Mouse (Mus musculus) ES-CJ7 (cell line): ENCODE measurements at regions not wholly inside any gene's neighbourhood (a gene's known extent, or its start where the extent isn't known, plus 50 kb on each side); places are given as distances from the start of the nearest gene placed in this dataset.
A peak's percentile ranks its signal among the peaks of the same experiment; 100 is the strongest.
"Not testable (repeated sequence)": the region's sequence is repeated elsewhere in the genome, so short reads cannot be mapped to it uniquely, and the experiment has no call there.

Source experiments
- DNase-seq: peaks from one replicate; pipeline ENCODE4 v3.0.0; 2011; ENCODE audit warnings: low read depth, low spot score

DNA sequence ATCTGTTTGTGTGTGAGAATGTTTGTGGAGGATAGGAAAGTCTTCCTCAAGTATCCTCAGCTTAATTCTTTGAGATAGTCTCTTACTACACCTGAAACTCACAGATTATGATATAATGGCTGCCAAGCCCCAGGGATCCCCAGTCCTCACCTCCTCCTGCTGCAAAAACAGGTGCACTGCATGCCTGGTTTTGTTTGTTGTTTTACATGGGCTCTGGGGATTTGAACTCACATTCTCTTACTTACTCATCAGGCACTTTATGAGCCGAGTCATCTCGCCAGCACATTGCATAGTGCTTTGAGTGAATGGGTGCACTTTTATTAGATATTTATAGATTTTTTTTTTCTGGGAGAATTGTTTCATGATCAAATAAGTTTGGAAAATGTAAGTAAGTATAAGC lies 56.3 kb downstream of the Mterf1b start:
- DNase-seq, result no peak

- not testable (repeated sequence) for DNase-seq
Measured at GRCm38 (mm10) chr5:4254280-4254679, 62.1 kb downstream of the Mterf1b start.

- no peak for DNase-seq
Measured at GRCm38 (mm10) chr5:4257048-4257750, 65.0 kb downstream of the Mterf1b start.

GRCm38 (mm10) chr5:4259260-4259659 lies 67.1 kb downstream of the Mterf1b start:
- no peak for DNase-seq

GRCm38 (mm10) chr5:4262666-4263065 lies 70.5 kb downstream of the Mterf1b start:
- peak; percentile 27 for DNase-seq

DNA sequence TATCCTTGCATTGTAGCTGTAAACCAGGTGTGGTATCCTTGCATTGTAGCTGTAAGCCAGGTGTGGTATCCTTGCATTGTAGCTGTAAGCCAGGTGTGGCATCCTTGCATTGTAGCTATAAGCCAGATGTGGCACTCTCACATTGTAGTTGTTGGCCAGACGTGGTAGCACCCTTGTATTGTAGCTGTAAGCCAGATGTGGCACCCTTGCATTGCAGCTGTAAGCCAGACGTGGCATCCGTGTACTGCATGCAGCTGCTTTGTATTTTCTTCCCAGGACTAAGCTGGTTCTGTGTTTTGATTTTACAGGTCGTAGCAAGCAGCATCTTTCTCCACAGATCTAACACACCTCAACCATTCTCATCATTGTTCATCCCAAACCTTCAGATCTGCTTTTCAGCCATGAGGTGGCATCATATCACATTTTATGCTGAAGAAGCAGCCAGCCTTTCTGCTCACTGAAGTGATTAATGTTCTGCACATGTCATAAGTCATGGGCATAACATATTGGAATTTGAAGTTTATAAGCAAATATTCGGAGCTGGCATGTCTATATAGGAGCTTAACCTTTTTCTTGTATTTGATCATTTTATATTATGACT lies 71.5 kb downstream of the Mterf1b start:
- no peak for DNase-seq

- DNase-seq, result no peak
Measured at GRCm38 (mm10) chr5:4267717-4268116, 75.5 kb downstream of the Mterf1b start.

DNA sequence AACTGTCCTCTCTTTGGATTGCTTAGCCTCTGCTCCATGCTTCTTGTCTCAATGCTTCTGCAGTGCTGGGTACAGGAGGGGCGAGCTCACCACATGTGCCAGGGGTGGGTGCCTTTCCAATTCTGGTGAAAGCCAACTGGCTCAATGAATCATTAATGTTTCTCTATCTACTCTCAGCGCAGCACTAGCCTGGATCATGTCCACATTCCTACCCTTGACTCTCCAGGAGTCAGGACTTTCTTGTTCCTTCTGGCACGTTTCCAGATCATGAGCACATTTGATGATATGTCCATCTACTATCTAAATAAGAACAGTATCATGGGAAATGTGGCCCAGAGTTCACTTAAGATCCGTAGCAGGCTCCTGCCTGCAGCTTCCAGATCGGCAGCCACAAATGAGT lies 80.8 kb downstream of the Mterf1b start:
- DNase-seq, result no peak

DNA sequence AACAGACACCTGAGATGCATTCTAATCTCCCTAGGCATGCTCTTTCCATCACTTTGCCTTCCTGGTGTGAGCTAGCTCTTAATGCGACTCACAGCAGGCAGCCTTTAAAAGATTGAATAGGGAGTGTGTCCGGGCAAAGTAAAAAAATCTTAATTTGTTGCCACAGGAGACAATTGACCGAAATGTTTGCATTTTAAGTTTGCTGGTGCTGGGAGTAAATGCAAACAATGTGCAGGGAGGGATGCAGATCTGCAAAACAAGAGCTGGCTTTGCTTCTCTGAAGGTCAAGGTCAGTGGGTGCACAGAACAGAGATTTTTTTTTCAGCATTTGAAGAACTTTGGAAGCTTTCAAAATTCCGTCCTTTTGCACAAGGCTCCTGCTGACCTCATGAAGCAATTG lies 111.4 kb downstream of the Mterf1b start:
- DNase-seq, result peak; percentile 95

DNA sequence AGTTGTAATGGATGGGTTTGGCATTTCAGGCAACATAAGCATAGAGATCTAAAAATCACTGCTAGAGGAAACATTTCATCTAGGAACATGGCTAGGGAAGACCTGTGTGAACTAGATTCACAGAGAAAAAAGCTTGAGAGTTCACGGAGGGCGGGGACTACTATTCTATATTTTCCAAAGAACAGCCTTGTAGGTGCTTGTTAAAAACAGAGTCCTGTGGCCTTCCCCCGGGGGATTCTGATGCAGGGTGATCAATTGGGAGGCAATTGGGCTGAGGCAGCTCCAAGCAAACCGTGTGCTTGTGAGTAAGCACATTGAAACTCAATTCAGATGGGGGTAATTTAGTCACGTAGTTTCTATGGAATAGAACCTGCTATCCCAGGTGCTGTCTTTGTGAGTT lies 112.0 kb downstream of the Mterf1b start:
- peak; percentile 55 for DNase-seq

- no peak for DNase-seq
Measured at GRCm38 (mm10) chr5:4308514-4308913, 116.3 kb downstream of the Mterf1b start.

DNA sequence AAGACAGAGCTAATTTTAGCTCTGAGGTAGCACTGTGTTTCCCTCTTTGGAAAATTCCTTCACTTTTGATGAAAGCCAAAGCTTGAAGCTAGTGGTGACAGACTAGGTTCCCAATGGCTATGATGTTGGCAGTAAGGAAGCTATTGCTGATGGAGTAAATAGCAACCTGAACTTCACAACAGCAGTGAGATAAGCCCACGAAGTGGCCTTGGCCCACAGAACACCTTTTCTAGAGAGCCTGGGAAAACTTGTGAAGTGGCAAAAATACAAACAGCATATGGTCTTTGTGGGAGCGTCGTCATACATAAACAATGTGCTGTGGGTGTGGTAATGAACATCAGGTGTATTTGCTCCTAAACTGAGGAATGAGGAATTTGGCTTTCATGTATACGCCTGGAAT lies 119.0 kb downstream of the Mterf1b start:
- no peak for DNase-seq

- no peak for DNase-seq
Measured at GRCm38 (mm10) chr5:4311599-4311998, 119.4 kb downstream of the Mterf1b start.

DNA sequence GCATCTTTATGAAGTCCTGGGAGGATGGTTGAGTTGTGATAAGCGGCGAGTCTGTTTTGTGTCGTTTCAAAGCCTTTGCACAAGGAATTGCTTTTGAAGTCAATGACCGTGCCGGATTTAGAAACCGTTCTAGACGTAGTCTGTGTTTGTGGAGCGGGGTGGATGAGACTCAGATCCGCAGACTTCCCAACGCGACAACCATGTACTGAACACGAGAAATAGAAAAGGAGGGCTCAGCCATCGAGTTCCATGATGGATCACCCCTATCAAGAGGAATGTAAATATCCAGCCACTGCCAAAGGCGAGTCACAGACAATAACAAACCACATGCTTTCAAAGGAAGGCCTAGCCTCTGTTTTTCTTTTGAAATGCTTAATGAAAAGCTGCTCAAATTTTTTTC lies 120.5 kb downstream of the Mterf1b start:
- no peak for DNase-seq

GRCm38 (mm10) chr5:4322634-4323386 lies 130.6 kb downstream of the Mterf1b start:
- no peak for DNase-seq

DNA sequence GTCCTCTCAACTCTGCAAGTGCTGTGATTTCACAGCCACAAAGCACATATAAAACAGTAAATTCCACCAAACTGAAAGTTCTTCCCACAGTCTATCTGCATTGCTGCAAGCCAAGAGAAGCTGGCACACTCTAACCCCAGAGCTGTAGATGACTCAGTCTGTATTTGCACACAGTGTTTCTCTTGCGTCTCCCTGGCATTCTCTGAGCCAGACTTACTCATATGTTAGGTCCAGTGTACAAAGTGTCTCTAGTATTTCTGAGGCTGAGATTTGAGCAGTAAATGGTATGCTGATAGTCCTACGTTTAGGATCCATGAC lies 131.2 kb downstream of the Mterf1b start:
- no peak for DNase-seq

DNA sequence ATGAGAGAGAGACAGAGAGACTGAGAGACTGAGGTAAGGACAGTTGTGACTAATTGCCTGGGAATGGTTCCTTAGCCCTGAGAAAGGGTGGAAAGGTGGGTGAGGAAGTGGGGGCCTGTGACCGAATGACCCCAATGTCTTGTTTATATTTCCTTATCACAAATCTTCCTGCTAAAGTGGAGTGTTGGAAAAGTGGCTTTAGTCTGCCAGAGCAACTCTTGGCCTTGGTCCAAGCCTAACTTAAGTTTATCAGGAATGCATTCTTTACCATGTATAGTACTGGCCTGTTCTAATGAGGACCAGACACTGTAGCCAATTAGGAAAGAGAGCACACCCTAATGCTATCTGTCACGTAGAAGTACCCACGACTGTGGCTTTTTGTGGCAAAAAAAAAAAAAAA lies 133.6 kb downstream of the Mterf1b start:
- no peak for DNase-seq

GRCm38 (mm10) chr5:4326309-4327014 lies 134.3 kb downstream of the Mterf1b start:
- DNase-seq, result no peak

- DNase-seq, result no peak
Measured at GRCm38 (mm10) chr5:4335683-4336082, 143.5 kb downstream of the Mterf1b start.

DNA sequence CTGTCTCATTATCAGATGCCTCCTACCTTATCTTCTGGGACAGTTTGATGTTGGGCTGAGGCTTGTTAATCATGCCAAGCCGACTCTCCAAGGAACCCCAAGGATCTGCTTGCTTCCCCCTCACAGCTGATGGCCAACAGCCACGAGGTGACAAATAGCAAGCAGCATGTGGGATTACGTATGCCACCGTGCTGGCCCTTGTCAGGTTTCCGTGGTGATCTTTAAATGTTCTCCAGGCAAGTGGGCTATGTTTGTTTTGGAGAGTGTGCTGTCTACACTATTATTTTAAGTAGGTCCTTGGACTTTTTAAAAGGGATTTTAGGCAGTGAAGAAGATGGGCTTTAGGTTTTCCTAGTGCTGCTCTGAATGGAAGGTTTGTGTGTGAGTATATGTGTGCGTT lies 149.8 kb downstream of the Mterf1b start:
- no peak for DNase-seq

DNA sequence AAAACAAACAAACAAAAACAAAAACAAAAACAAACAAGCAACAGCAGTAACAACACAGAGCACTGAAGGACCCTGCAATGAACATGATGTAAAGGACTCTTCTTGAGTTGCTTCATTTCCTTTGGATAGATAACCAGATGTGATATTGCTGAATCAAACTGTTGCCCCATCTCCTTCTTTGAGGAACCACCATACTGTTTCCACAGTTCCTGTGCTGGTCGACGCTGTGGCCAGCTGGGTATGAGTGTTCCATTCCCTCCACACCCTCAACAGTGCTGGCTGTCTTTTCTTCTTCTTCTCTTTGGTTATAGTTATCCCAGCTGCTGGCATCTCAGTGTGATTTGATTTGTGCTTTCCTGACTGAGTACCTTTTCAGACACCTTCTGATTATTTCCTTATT lies 152.3 kb downstream of the Mterf1b start:
- DNase-seq, result no peak

DNA sequence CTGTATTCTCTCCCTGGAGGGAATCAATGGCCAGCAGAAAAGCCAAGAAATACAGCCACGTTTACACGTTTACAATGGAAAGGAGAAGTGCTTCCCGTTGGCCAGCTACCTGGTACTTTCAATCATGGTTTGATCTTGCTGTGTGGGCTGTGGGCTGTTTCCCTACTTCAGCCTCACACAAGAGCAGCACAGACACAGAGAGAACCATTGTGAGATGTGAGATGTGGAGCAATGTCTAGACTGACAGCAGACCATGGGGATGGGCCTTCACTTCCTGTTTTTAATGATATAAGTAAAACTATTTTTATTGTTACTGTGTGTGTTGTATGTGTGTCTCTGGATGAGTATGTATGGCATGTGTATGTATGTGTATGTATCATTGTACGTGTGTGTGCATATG lies 156.2 kb downstream of the Mterf1b start:
- no peak for DNase-seq
